Mouse (Mus musculus) forebrain, postnatal 0 days (tissue): ENCODE data around the gene Limk1. TPM values are rescaled to one million over a fixed set of nuclear protein-coding genes. Genes with fewer than 3 reads are reported as not detected.

ENCODE experiments used
- ATAC-seq: fragments of 200-750 bp; cut with Nextera tagmentation; 2 replicates; pipeline ENCODE4 v1.8.0; 2017; ENCODE audit warnings: mild to moderate bottlenecking, moderate library complexity
- DNase-seq: peaks from one replicate; pipeline ENCODE4 v3.0.0-alpha.2; 2015
- H3K27ac ChIP-seq: fragments of 300-500 bp; sonication (generic); 2 replicates; pipeline ENCODE4 v1.5.1; 2014; ENCODE audit warnings: low read depth, mild to moderate bottlenecking, antibody characterized with exemption, low read length, moderate library complexity, mixed read lengths
- H3K27me3 ChIP-seq: fragments of 300-500 bp; sonication (generic); 2 replicates; pipeline ENCODE4 v1.6.1; 2014; ENCODE audit warnings: mild to moderate bottlenecking, low read length, mixed read lengths; ENCODE audit not compliant: insufficient read depth
- H3K36me3 ChIP-seq: fragments of 300-500 bp; sonication (generic); 2 replicates; pipeline ENCODE4 v1.6.1; 2014; ENCODE audit warnings: mild to moderate bottlenecking, moderate library complexity; ENCODE audit not compliant: insufficient read depth
- H3K4me1 ChIP-seq: fragments of 300-500 bp; sonication (generic); 2 replicates; pipeline ENCODE4 v1.6.1; 2014; ENCODE audit warnings: antibody characterized with exemption; ENCODE audit not compliant: insufficient read depth
- H3K4me2 ChIP-seq: fragments of 300-500 bp; sonication (generic); 2 replicates; pipeline ENCODE4 v1.6.1; 2014; ENCODE audit warnings: low read depth, mild to moderate bottlenecking, moderate library complexity
- H3K4me3 ChIP-seq: fragments of 300-500 bp; sonication (generic); 2 replicates; pipeline ENCODE4 v1.5.1; 2014; ENCODE audit warnings: low read depth, low read length, mixed read lengths
- H3K9ac ChIP-seq: fragments of 300-500 bp; sonication (generic); 2 replicates; pipeline ENCODE4 v1.6.1; 2014; ENCODE audit warnings: mild to moderate bottlenecking
- H3K9me3 ChIP-seq: fragments of 300-500 bp; sonication (generic); 2 replicates; pipeline ENCODE4 v1.6.1; 2016; ENCODE audit warnings: low read length
- CTCF ChIP-seq: sonication (generic); IDR thresholded peaks from 2 replicates; pipeline ENCODE4 v1.5.1; 2016; ENCODE audit warnings: antibody characterized with exemption, control low read depth, low read depth
- WGBS: fragments of 180-500 bp; shearing (Covaris S2); extraction: QIAGEN DNeasy Blood & Tissue Kit; methylation state at CpG from one replicate; pipeline ENCODE4 v1.1.7; 2014; 5-methylcytosine and 5-hydroxymethylcytosine counted together
- polyA plus RNA-seq: library from polyadenylated mRNA; unstranded; fragments of >200 nt; fragmentation: Nextera tagmentation; extraction: Ambion mirVana; gene quantifications from 2 replicates; pipeline ENCODE4 v1.2.1, GENCODE M21; 2015
- total RNA-seq: library from RNA; depleted of rRNA; stranded (reverse); fragments of >200 nt; gene quantifications from 2 replicates; pipeline ENCODE4 v1.2.3, GENCODE M21; 2014

The Limk1 gene
- total and polyA plus RNA-seq, 2 experiments from 2014 or later = 11.4 to 44.5 TPM

DNA sequence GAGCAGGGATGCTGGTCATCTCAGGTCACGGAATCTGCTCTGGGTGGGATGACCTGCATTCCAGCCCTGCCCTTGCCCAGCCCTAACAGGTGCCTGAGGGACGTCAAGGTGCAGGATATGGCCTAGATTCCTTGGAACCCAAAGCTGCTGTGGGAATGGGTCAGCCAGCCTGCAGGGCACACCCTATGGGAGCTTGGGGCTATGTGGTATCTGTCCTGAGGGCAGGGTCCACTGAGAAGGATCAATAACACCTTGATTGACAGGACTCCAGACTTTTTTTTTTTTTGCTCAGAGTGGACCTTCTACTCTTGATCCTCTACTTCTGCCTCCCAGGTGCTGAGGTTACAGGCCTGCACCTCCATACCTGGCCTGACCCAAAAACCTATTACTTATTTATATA, 41.0 kb downstream of the Limk1 start:
- Histone ChIP-seq H3K27ac (no peak overlapping the region), H3K9ac (no peak overlapping the region), H3K9me3 (no peaks in the 10 kb centered on the region), H3K4me1 (no peaks in the 10 kb centered on the region), H3K36me3 (no peaks in the 10 kb centered on the region), H3K27me3 (no peaks in the 10 kb centered on the region), H3K4me3 (no peak overlapping the region), H3K4me2 (no peak overlapping the region)
- DNase-seq (no peak), ATAC-seq (no peak)
- no peak for TF ChIP-seq CTCF
- 85% methylated on average over 2 of the region's 2 CpGs for WGBS

DNA sequence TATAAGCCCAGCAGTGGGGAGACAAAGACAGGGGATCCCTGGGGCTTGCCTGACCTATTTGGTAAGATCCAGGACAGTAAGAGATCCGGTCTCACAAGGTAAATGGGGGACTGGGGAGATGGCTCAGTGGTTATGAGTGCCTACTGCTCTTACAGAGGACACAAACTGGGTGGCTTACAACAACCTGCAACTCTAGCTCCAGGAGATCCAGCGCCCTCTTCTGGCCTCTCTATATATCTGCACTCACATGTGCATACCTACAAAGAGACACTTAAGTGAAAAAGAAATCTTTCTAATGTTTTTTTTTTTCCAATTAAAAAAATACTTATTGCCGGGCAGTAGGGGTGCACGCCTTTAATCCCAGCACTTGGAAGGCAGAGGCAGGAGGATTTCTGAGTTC, 41.9 kb downstream of the Limk1 start:
- no peak for TF ChIP-seq CTCF
- no peak overlapping the region for H3K27ac ChIP-seq
- no peaks in the 10 kb centered on the region for H3K9me3 ChIP-seq
- H3K4me2 ChIP-seq = no peak overlapping the region
- no peaks in the 10 kb centered on the region for H3K4me1 ChIP-seq
- H3K9ac ChIP-seq = no peak overlapping the region
- DNase-seq (no peak), ATAC-seq (no peak)
- no peaks in the 10 kb centered on the region for H3K36me3 ChIP-seq
- H3K27me3 ChIP-seq = no peaks in the 10 kb centered on the region
- no peak overlapping the region for H3K4me3 ChIP-seq
- 67% methylated on average over 4 of the region's 4 CpGs for WGBS

DNA sequence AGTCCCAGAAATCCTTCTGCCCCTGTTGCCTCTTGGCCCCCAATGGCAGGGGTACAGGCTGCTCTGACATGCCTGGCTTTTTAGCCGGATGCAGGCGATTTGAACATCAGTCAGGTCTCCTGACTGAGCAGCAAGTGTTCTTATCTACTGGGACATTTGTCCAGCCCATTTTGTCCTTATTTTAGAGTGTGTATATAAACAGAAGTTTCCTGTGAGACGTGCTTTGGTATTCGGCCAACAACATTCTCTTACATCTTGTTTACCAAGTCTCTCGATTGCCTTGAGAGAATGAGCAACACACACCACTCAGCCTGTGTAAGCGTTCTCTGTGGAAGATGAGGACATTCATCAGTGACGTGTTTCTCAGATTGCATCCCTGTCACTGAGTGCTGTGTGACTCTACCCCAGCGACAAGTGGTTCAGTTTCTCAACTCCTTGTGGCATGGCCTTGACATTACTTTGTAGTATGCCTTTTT, 43.7 kb downstream of the Limk1 start:
- WGBS = 62% methylated on average over 8 of the region's 8 CpGs
- no peaks in the 10 kb centered on the region for H3K9me3 ChIP-seq
- no peak overlapping the region for H3K4me3 ChIP-seq
- H3K9ac ChIP-seq = no peak overlapping the region
- H3K27me3 ChIP-seq = no peaks in the 10 kb centered on the region
- no peak for ATAC-seq
- DNase-seq = no peak
- H3K36me3 ChIP-seq = no peaks in the 10 kb centered on the region
- no peak for TF ChIP-seq CTCF
- H3K27ac ChIP-seq = no peak overlapping the region
- no peak overlapping the region for H3K4me2 ChIP-seq
- peaks cover 2% of the 10 kb centered on the region; the same call in 1 of the 2 replicates for H3K4me1 ChIP-seq

DNA sequence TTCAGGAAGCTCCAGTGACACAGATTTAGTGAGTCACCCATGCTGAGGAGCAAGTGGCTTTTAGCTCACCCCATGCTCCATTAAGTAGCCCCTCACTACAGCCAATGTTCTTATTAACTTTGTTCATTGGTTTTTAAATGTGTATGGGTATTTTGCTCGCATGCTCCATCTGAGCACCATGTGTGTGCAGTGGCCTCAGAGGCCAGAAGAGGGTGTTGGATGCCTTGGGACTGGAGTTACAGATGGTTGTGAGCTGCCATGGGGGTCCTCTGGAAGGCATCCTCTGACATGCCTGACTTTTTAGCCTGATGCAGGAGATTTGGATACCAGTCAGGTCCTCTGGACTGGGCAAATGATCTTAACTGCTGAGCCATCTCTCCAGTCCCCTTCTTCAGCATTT, 44.3 kb downstream of the Limk1 start:
- Histone ChIP-seq H3K27ac (no peak overlapping the region), H3K27me3 (no peaks in the 10 kb centered on the region), H3K9ac (no peak overlapping the region), H3K9me3 (no peaks in the 10 kb centered on the region), H3K36me3 (no peaks in the 10 kb centered on the region), H3K4me1 (peaks cover 4% of the 10 kb centered on the region; the same call in 1 of the 2 replicates), H3K4me3 (no peak overlapping the region), H3K4me2 (no peak overlapping the region)
- 73% methylated on average over 1 of the region's 1 CpGs for WGBS
- no peak for TF ChIP-seq CTCF
- no peak for DNase-seq
- ATAC-seq = no peak

GRCm38 (mm10) chr5:134640371-134640770, 48.0 kb downstream of the Limk1 start:
- Histone ChIP-seq H3K9me3 (no peaks in the 10 kb centered on the region), H3K27me3 (no peaks in the 10 kb centered on the region), H3K9ac (no peak overlapping the region), H3K27ac (no peak overlapping the region), H3K4me2 (no peak overlapping the region), H3K4me1 (peaks cover 15% of the 10 kb centered on the region), H3K4me3 (no peak overlapping the region), H3K36me3 (peaks cover 10% of the 10 kb centered on the region; the same call in 1 of the 2 replicates)
- ATAC-seq (no peak), DNase-seq (no peak)
- no peak for TF ChIP-seq CTCF
- 96% methylated on average over 3 of the region's 3 CpGs for WGBS

DNA sequence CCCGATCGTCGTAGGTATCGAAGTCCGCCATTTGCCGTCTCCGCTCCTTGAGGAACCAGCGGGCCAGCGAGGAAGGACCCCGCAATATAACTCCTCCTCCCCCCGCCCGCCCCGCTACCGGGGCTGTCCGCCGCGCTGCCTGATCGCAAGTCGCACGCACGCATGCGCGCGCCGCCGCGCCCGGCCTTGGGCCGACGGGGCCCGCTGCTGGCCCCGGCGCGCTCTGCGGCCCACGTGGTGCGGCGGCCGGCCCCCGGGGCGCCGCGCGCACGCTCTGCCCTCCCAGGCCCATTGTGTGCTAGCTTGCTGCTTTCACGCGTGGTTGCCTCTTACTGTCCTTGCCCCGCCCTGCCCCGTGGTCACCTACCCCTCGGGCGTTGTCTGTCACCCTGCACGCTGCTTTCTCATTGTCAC, 49.1 kb downstream of the Limk1 start, which contains the start of gene Eif4h:
TSS of gene Eif4h (minus strand) at position 222 of the 414 bp plus-strand sequence.
- no peaks in the 10 kb centered on the region for H3K27me3 ChIP-seq
- H3K9me3 ChIP-seq = no peaks in the 10 kb centered on the region
- peak within 1 kb of the TSS; percentile 97 for H3K27ac ChIP-seq
- peak; percentile 99 for DNase-seq
- H3K36me3 ChIP-seq = peaks cover 10% of the 10 kb centered on the region; the same call in 1 of the 2 replicates
- peak within 1 kb of the TSS; percentile 95 for H3K9ac ChIP-seq
- peak within 1 kb of the TSS; percentile 72 for H3K4me2 ChIP-seq
- peak within 1 kb of the TSS; percentile 97 for H3K4me3 ChIP-seq
- H3K4me1 ChIP-seq = peaks cover 15% of the 10 kb centered on the region
- ATAC-seq = peak; percentile 95
- TF ChIP-seq CTCF = no peak
- WGBS = under 1% methylated on average over 52 of the region's 52 CpGs

DNA sequence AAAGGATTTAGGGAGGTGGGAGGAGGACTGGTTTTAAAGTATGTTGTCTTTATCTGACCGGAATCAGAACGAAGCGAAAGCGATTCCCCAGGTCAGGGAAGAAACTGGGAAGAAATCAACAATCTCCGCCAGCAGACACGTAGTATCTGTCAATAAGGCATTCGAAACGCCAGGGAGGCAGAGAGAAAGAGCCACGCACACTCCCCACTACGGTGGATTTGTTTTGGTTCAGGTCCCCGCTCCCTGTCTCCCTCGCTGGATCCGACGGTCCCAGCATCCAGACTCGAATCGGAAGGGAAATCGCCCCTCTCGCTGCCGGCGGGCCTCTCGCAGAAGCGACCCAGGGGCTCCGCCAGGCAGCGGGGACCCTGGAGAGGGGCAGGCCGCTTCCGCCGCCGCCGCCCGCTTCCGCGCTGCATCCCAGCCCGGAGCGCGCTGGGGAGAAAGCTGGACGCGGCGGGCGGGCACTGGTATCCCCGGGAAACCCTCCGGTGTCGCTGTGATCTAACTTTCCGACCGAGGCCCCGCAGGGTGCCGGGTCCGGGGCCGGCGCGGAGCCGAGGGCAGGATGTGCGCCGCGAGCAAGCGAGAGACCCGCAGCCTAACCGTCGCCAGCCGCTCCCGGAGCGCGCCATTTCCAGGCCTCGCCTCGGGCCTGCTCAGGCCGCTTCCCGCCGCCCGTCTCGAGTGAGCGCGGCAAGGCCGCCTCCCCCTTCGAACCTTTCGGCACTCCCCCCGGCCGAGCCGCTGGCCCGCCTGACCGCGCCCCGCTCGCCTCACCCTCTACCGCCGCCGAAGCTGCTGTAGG, 49.7 kb downstream of the Limk1 start:
- no peak for TF ChIP-seq CTCF
- ATAC-seq (peak; percentile 74), DNase-seq (no peak)
- Histone ChIP-seq H3K36me3 (peaks cover 10% of the 10 kb centered on the region; the same call in 1 of the 2 replicates), H3K27me3 (no peaks in the 10 kb centered on the region), H3K9ac (peak overlapping the region; percentile 95), H3K4me2 (peak overlapping the region; percentile 72), H3K27ac (peak overlapping the region; percentile 97), H3K4me3 (peak overlapping the region; percentile 97), H3K4me1 (peaks cover 15% of the 10 kb centered on the region), H3K9me3 (no peaks in the 10 kb centered on the region)
- WGBS = 3% methylated on average over 72 of the region's 85 CpGs
